Mouse (Mus musculus): Measurements from ENCODE around the gene Rnase12.
"Not testable (repeated sequence)": the region's sequence is repeated elsewhere in the genome, so short reads cannot be mapped to it uniquely, and the experiment has no call there.

The Rnase12 gene

DNA sequence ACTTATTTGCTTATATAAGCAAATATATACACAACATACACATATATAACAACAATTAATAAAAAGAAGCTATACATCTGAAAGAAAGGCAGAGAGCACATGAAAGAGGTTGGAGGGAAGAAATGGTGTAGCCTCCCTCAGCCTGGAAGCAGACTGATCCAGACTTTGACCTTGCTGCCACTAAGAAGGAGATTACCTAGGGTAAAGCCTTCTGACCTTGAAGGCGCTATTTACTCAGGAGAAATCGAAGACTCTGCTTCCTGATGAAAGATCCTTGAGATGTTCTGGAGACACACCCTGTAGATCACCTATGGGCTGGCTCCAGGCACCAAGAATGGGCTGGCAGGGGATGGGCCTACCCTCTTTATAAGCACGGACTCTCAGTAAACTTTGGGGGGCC is 42.7 kb downstream of the Rnase12 start:
- not testable (repeated sequence) for DNase-seq

DNA sequence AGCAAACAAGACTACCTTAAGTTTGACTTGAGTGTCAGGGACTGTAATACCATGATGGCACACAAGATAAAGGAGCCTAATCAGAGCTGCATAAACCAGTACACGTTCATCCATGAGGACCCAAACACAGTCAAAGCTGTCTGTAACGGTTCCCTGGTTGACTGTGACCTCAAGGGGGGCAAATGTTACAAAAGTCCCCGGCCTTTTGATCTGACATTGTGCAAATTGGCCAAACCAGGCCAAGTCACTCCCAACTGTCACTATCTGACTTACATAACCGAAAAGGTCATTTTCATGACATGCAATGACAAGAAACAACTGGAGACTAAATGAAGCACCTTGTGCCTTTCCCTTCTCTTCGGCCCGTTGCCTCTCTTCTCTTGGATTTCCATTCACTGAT is 47.9 kb downstream of the Rnase12 start:
- DNase-seq: no peak

DNA sequence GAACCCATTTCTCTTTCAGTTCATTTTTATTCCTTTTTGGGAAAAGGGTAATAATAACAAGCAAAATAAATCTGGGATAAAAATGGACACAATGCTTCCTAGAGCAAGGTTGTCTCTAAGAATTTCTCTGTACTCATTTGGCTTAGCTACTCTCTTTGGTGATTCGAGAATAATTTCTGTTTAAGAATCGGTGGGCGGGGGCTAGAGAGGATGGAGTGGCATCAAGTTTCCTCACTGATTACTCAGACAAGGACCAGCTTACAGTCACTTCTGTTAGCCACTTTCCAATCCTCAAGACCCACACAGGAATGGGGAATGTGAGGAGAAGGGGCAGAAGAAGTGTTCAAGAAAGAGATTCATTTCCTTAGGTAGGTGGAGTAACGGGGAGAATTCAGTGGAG is 48.7 kb downstream of the Rnase12 start:
- no peak for DNase-seq

DNA sequence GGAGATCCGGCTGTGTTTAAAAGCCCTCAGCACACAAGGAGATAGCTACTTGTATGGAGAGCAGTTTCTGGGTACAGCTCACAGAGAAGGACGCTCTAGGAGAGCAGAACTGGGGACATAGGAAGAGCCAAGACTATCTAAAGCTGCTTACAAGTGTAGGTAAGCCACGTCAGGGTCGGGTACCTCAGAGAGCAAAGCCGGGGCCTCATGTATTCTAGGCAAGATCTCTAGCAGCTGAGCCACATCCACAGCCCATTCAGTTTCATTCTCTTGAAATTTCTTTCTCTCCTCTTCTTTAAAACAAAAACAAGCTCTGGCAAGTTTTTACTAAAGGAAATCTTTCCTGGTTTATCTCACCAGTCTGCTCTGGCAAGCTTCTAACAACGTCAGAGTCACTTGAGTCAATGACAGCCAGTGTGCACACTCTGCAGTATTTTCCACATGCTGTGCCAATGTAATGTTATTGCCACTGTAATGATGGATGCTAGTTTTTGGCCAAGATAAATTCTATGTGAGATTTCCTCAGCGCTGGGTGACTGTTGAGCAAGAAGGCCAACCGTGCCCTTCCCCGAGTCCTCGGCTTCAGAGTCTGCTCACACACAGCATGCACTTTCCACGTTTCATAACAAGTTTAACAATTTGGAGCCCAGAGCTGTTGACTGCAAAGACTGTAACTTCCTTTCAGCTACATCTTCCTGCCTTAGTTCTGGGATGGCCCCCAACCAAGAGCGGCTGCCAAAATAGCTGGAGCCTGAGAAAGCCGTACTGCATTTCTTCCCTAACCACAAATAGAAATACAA is 49.3 kb downstream of the Rnase12 start:
- DNase-seq: no peak

DNA sequence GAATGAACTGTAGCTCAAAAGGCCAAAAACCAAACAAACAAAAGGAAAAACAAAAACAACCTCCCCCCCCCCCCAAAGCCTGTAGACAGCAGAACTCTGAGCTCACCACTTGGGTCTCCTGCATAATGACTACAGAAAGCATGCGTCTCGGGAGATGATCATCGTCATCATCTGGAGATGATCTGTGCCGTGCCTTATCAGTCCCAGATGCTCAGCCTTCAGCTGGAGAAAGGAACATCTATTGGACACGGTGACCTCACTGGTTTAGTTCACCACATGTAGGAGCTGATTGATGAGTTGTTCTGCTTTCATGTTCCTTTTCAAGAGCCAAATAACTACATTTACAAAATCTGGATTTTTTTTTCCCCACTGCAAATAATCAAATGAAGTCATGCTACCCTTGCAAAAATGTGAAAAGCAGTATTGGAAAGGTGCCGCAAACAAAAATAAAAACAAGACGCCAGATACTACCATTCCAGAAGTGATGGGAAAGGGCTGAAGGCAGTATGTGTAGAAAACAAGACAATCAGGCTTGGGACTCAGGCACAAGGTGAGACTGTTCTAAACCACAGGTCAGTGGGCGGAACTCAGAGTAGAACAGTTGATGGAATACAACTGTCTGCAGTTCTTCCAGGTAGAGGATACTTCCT is 50.2 kb downstream of the Rnase12 start, which contains the start of gene Rnase10:
TSS of gene Rnase10 (plus strand) at position 600 of the 650 bp plus-strand sequence.
- DNase-seq: no peak

Measured in thymus, postnatal 4 days (tissue).